Mouse (Mus musculus) mesoderm, embryonic 11.5 days (tissue): ENCODE measurements around the gene Sipa1l1.

Source experiments
- DNase-seq: peaks from one replicate; pipeline ENCODE4 v3.0.0-alpha.2; 2012; ENCODE audit warnings: low read depth, low spot score

The Sipa1l1 gene

DNA sequence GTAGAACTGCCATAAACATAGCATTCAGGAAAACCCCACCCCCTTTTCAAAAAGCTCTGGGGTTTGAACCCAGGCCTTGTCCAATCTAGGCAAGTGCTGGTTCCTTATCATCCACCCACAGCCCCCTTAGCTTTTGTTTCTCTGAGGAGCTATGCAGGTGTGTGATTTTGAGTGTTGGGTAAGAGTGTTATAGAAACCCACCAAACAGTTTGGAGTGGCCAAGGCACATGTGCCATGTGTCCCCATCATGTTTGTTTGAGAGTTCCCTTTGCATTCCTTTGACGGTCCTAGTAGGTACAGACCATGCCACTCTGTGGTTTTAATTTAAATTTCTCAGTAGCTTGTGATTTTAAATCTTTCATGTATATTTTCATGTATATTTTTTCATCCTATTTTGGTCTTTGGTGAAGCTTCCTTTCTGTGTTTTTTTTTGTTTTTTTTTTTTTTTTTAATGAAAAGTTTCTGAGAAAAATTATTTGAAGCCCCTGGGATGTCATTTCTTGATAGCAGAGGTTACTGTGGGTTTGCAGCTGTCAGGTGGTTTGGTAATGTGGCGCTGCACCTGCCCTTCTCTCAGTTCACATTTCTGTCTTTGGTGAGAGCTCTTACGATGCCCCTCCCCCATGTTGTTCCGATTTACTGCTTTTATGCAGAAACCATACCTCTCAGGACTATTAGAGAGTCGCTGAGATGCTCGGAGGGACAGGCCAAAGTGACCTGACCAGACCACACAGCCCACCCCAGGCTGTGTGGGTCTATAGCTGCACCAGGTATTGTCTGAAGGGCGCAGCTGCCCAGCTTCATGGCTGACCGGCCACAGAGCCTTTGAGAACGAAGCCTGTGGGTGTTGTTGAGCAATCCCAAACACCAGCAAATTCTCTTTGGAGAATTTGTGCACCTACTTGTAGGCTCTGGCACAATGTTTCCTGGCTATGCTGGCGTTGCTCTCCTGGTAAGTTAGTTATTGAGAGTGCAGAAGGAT lies 126.1 kb downstream of the Sipa1l1 start:
- DNase-seq: no peak

DNA sequence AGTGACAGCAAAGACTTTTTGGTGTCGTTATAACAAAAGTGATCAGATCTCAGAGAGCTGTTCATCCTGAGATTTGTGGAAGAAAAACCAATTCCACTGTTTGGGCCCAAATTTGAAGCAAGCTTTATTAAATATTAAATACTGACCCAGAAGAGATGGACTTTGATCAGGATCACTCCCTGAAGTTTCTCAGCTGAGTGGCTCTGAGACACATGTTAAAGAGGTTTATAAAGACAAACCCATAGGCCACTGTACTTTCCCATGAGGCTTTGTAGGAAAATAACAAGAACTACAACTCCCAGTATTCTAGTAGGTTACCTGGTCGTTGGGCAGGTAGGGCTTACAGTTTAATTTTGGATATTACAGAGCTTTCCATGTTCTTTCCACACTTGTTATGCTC lies 127.2 kb downstream of the Sipa1l1 start:
- no peak for DNase-seq

DNA sequence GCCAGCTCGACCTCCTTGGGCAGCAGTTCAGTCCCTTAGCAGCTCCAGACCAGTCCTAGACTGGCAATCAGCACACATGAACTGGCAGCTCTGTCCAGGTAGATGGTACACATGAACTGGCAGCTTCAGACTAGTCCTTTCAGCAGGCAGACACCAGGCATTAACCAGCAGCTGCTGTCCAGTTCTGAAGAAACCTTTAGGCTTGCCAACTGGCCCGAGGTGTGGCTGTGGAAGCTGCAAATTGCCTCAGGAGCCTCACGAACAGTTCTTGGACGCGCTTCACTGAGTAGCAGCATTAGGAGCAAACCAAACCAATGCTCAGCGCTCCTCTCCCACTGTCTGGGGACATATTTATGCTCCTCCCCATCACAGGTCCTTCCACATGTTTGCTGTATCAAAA lies 128.1 kb downstream of the Sipa1l1 start:
- DNase-seq: no peak

DNA sequence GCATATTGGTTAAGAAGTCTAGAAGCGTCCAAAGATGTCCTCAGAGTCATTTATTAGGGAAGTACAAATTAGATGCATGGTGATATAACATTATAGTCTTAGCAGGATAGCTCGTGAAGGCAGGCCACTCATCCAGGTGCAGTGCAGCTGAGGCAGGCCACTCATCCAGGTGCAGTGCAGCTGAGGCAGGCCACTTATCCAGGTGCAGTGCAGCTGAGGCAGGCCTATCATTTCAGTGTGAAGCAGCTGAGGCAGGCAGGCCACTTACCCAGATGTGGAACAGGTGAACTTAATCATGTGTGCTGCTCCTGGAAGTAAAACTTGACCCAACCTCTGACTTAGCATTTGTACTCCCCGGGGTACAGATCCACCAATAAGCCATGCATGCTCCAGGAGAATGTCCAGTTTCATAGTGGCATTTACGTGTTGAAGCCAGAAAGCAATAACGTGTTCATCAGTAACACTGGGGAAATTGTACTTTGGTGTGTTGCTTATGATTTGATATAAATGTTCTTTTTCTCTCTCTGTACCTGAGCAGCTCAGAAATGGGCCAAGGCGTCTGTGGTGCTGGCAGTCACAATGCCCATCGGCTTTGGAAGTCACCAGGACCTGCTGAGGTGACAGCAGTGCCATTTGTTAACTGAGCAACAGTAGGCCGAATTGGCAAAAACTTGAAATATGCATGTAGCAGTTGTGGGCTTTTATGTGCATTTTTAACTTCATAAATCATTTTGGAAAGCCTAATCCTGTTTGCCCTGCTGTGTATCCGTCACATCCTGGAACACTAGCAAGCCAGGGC lies 129.7 kb downstream of the Sipa1l1 start:
- DNase-seq: no peak

DNA sequence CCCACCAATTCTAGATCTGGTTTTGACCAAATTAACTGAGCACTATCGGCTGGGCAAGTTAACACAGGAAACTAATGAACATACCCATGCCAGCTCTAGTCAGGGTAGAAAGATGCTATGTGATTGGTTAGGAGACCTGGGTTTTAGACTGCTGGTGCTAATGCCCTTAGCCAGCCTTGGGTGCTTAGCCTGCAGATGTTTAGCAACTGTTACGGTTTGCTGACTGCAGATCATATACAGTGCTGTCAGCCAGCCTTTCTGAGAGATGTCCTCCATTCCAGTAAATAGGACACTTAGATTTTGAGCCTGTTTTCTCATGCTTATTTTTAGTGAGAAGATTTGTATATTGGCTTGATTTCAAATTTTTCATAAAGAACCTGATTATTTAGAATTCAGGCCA lies 135.0 kb downstream of the Sipa1l1 start:
- no peak for DNase-seq

DNA sequence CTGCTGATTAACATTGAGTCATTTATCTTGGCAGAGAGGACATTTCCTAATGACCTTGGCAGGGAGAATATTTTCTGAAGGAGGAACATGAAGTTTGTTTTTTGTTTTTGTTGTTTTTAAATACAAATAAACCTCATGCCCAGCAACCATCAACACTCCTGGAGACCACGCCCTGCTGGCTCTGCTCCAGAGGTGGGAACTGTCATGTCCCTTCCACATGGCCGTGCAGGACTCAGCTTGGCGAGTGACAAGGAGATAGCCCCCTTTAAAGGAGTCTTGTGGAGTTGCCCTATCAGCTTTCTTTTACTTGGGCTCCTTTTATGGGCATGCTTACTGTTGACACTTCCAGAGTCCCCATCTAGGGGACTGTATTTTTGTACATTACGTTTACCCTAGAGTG lies 136.9 kb downstream of the Sipa1l1 start:
- no peak for DNase-seq

DNA sequence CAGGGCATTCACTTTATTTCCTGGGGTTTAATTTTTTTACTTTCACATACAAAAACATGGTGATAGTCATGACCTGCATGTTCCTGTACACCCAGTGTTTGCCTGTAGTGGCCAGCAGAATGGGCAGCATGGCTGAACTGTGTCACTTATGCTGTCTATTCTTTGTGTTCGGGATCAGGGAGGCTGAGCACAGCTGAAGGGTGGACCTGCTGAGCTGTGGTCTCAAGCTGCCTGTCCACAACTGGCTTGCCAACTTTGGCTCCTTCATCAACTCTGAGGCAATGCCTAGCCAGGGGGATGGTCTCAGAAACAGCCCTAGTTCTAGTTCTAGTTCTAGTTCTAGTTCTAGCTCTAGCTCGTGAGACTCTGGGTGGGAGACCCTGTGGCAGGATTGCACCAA lies 142.5 kb downstream of the Sipa1l1 start:
- DNase-seq: no peak

DNA sequence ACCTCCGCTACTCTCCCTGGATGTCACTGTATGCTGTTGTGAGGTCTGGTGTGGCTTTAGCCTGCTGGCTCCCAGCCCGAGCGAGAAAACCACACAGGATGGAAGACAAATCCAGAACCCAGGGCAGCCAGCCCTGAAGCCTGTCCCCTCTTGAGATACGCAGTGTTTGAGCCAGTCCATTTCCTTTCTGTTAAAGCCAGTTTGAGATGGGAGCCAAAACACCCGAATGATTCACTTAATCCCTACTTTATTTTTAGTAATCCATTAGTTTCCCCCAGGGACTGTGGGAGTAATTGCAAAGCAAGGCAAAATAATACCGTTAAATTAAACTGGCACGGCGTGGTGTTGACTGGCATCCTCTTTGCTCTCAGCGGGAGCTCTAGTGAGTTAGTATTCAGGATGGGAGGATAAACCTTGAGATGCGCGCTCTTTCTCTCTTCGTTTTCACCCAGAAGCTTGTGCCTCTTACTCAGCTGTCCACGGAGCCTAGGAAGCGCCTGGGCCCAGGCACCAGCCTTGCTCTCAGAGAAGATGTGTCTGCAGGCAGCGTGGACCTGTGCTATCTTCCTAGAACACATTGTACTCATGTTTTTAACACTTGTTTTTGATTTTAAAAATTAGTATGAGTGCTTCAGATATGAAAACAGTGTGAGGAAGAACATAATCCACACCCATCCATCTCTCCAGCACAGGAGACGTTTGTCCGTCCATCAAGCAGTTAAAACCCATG lies 143.1 kb downstream of the Sipa1l1 start:
- no peak for DNase-seq

DNA sequence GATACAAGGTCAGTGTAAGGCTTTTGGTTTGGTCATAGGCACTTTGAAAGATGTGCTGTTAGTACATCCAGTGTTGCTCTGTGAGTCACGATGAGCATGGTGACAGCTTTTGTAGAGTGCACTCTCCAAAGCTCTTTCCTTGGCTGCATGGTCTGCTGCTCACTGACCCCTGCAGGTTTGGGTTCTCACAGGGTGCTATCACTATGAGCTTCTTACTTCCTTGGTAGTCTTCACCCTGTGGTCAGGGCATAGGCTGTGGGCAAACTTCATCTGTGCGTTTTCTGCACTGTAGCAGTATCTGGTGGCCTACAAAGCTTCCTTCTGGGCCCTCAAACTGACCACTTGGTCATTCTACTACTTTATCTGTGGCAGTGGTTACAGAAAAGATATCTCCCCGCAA lies 144.0 kb downstream of the Sipa1l1 start:
- no peak for DNase-seq

DNA sequence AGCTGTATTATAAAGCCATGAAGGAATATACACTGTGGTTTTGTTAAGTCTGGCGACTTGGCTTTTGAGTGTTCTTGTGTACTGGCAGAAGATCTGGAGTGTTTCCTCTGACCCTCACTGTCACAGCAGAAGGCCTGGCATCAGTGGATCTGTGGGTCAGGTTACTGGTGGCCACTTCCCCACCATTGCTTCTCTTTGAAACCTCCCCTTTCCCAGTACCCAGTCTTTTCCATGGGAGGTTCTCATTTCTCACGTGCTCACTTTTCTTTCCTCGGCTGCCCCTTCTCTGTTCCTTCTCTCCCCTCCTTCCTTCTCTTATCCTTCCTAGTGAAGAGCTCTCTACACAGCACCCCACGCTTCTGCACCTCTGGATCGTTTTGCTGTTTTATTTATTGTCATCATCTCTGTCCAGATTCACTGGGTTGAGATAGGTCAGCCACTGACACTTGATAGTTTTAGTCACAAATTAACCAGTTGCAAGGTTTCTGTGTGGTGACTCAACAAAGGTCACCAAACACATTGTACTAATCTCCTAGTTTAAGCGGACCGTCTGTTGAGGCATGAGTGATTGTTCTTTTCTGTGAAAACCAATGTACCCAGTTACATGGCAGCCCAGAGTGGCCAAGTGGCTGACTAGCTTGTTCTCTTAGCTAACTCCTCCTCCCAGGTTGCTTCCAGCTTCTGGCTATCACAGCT lies 150.5 kb downstream of the Sipa1l1 start:
- DNase-seq: no peak

DNA sequence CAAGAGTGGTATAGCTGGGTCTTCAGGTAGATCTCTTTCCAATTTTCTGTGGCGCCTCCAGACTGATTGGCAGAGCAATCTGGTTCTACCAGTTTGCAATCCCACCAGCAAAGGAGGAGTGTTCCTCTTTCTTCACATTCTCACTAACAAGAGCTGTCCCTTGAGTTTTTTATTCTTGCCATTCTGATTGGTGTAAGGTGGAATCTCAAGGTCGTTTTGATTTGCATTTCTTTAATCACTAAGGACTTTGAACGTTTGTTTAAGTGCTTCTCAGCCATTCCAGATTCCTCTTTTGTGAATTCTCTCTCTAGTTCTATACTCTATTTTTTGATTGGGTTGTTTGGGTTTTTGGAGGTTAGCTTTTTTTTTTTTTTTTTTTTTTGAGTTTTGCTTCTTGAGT lies 151.1 kb downstream of the Sipa1l1 start:
- DNase-seq: no peak

DNA sequence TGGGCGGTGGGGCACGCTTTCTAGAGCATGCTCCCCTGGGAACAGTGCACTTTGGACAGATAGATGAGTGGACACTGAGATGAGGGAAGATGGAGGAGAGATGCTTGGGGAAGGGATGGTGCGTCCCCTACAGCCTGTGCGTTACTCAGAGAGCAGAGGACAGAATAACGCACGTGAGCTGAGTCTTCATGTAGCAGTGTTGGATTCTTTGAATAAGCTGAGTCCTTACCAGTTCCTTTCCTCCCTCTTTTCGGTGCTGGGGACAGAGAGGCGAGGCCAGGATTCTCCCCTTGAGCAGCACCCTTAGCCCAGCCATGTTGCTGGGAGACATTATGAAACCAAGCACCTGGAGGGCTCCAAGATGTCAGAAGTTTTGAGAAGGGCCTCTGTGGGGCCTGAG lies 152.3 kb downstream of the Sipa1l1 start:
- DNase-seq: no peak

DNA sequence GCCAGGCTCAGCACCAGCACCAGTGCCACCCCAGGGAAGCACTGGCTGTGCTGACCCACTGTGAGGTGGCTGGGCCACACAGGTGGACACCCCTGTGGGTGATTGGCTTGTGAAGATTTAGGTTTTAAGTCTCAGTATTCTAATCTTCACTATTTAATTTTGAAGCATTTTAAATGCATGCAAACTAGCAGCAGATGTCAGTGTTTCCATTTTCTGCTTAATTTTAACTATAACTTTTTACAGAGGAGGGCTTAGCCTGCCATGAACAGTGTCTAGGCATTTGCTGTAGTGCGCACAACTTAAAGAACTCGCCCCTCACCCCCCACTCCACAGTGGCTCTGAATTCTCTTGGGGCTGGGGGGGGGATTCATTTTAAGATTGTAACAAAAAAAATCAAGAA lies 152.7 kb downstream of the Sipa1l1 start:
- DNase-seq: no peak

DNA sequence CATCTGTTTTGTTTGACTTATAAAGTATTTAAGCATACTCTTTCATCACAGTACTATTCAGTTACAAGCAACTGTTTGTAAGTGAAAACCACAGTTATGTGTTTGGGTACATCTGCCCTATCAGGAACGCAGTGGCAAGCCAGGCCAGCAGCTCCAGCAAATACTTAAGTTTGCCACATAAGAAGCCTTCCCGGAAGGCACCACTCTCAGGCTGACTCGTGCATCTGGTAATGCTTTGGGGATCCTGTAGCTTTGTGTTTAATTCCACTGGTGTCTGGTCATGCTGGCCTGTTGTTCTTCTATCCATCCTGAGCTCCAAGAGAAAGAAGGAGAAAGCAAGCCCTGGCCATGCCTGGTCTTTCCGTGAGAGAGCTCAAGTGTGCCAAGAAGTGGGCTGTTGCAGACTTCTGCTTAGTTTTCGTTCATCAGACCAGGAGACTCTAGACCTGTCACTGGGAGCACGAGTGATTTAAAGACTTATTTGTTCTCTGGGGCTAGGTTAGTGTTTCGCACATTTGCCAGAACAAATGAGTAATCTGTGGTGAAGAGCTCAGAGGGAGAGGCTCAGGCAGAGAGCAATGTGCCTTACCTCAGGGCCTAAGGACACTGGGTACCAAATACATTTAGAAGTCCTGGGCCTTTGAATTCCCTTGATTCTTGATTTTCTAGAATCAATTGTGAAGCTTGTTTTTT lies 153.8 kb downstream of the Sipa1l1 start:
- no peak for DNase-seq

DNA sequence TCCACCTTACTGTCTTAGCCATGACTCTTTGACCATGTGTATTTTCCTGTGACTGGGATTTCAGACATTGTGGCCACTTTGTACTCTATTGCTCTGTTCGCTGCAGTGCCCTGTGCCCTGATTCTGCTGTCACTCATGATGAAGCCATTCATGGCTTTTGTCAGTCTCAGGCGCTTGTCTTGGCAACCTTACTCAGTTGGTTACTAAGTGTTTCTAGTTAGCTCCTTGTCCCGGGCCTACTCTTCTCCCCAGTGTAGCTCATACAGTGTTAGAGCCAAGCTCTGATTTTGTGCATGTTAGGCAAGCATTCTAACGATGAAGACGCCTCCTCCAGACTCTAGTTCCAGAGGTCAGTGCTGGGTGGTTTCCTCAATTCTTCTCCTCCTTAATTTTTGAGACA lies 155.5 kb downstream of the Sipa1l1 start:
- DNase-seq: no peak

DNA sequence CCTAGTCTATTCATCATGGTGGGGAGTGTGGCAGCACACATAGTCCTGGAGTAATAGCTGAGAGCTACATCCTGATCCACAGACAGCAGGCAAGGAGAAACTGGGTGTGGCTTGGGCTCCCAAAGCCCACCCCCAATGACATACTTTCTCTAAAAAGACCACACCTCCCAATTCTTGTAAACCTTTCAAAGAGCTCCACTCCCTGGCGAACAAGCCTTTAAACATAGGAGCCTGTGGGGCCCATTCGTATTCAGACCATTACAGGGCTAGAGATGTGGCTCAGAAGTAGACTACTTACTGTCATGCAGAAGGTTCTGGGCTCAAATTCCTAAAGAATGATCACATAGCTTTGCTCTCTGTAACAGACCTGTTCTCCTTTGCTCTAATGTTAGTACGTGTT lies 156.4 kb downstream of the Sipa1l1 start:
- DNase-seq: no peak

DNA sequence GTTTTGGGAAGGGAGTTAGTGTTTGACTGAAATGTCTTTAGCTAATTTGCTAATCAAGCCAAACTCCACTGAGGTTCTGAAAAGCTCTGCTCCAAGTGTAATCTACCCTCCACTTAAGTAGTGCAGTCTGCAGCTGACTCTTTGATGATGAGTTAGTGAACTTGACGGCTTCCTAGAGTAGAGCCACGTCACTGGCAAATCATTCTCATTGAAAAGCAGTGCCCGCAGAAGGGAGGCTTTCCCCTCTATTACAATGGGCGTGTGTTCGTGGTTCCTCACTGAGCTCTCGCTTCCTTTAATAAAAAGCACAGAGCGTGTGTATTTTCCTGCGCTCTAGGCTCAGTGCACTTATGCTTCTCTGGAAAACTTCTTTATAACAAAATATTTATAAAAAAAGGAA lies 157.3 kb downstream of the Sipa1l1 start:
- no peak for DNase-seq

DNA sequence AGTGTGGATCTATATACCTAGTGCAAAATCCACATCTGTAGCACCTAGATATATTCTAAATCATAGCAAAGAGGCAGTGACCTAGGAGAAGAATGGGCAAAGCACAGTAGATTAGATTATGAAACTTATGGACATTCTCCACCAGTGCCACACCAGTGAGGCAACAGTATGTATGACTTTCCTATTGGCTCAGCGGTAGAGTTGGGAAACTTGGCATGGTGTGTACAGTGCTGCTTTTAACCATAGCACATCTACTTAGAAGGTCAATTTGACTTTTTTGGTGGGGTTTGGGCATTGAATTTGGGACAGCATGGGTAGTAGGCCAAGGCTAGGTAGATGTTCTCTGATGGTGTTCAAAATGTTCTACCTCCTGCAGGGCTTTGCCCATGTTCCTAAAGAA lies 159.0 kb downstream of the Sipa1l1 start:
- no peak for DNase-seq

DNA sequence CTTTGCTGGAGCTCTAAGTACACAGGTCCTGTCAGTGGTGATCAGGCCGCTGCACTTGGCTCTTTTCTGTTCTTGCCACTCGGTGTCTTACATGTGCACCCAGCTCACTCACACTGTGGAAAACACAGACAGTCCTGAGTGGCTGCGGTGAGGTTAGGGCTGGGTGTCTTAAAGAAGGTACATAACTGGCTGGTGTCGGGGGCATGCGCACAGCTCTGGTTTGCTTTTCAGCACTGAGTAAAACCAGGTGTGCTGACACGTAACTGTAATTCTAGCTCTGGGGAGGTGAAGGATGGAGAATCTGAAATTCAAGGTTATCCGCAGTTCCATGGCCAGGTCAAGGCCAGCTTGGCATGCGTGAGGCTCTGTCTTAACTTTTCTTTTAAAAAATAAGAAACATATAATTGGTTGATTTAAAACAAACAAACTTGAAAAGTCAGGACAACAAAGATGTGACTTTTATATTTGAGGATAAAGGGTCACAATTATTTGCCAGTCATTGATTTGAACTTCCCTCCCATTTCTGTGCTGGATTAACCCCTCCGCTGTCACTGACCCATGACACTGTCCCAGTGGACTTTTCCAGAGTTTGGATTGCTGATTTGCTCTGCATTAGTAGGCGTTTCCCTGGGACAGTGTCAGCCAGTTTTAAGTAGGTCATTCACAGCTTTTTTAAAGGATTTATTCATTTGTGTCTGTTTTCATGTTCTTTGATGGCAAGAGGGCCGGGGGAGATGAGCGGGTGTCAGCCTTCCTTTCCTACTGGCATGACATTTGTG lies 163.9 kb downstream of the Sipa1l1 start:
- no peak for DNase-seq

DNA sequence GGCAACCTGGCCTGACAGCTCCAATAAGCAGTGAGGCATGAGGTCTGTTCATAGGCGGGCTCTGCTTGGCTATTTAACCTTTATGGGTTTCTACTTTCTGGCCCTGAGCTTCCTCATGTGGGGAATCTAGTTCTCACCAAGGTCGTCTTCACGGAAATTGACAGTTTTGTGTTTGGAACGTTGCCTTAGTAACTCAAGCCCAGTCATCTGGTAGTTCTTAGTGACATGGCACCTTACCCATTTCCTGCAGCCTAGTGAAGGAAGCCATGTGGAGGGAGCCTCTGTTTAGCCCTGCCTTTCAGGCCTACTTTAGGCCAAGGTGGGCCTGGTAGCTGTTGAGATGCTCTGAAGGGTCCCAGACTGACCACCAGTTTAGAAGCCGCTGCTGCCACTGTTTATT lies 164.9 kb downstream of the Sipa1l1 start:
- peak; percentile 35 for DNase-seq
